Mouse (Mus musculus) left cerebral cortex, postnatal 14 days (tissue): ENCODE results near the gene Trim54. TPM values are rescaled to one million over a fixed set of nuclear protein-coding genes. Genes with fewer than 3 reads are reported as not detected.
A peak's percentile ranks its signal among the peaks of the same experiment; 100 is the strongest.

Source experiments
- DNase-seq, 2 experiments: peaks; one replicate each; pipeline ENCODE4 v3.0.0; 2021 to 2022; ENCODE audit warnings: low spot score in 2 of 2, mixed read lengths in 1 of 2
- intact Hi-C: fragments of 180-260 bp; cut with DNase I; formaldehyde crosslinking; loops from one replicate; pipeline ENCODE4 v1.15.1; 2025
- total RNA-seq, 2 experiments: library from RNA; stranded (reverse); gene quantifications; 2 replicates each; pipeline ENCODE4 v1.2.3; 2021

Gene Trim54
- total RNA-seq, 2 experiments from 2014 or later, result 1.9 to 2.0 TPM

- intact Hi-C loops, result loop anchor here (5.0 kb wide), 1 partner anchor 32 kb away; no protein-coding TSS in a partner anchor
- DNase-seq, result peak in 1 of 2 experiments; percentile 57
Observed at GRCm38 (mm10) chr5:31094799-31095691, 21.5 kb upstream of the Trim54 start.

GRCm38 (mm10) chr5:31095711-31096480, 20.6 kb upstream of the Trim54 start:
- intact Hi-C loops, result no loop called here
- DNase-seq, result no peak

- DNase-seq, result no peak
- intact Hi-C loops, result no loop called here
Observed at GRCm38 (mm10) chr5:31105814-31106335, 10.6 kb upstream of the Trim54 start, which contains the start of gene Dnajc5g. TSS of gene Dnajc5g (plus strand) at chr5:31106285.

- no peak for DNase-seq
- intact Hi-C loops, result no loop called here
Observed at GRCm38 (mm10) chr5:31108000-31108490, 8.5 kb upstream of the Trim54 start, which contains the start of gene Slc30a3. TSS of gene Slc30a3 (minus strand) at chr5:31108237.

- intact Hi-C loops, result no loop called here
- no peak for DNase-seq
Observed at GRCm38 (mm10) chr5:31110781-31111180, 5.7 kb upstream of the Trim54 start.

GRCm38 (mm10) chr5:31116912-31117311, 400 bp downstream of the Trim54 start:
- no peak for DNase-seq
- intact Hi-C loops, result no loop called here

GRCm38 (mm10) chr5:31121111-31121510, 4.6 kb downstream of the Trim54 start:
- peak; percentile 37 to 68 for DNase-seq
- intact Hi-C loops, result loop anchor here (5.0 kb wide), 1 partner anchor 39 kb away; no protein-coding TSS in a partner anchor

GRCm38 (mm10) chr5:31123481-31123880, 7.0 kb downstream of the Trim54 start:
- intact Hi-C loops, result loop anchor here (5.0 kb wide), 1 partner anchor 41 kb away; no protein-coding TSS in a partner anchor
- no peak for DNase-seq

DNA sequence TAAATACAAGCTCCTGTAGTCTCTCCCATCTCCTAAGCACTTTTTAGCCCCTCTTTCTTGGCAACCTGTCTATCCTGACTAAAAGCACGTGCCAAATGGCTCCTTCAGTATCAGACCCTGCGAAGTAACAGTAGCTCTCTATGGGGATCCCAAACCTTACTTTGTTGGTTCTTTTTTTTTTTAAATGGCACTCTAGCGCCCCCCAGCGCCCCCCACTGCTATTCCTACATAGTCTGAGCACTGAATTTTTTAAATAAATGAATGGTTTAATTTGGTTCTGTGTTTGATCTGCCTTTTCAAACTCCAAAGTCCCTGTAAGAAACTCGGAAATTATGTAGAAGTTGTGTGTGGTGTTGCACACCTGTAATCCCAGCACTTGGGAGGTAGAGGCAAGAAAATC, 9.5 kb downstream of the Trim54 start:
- DNase-seq, result no peak
- intact Hi-C loops, result loop anchor here (5.0 kb wide), 1 partner anchor 34 kb away; no protein-coding TSS in a partner anchor

DNA sequence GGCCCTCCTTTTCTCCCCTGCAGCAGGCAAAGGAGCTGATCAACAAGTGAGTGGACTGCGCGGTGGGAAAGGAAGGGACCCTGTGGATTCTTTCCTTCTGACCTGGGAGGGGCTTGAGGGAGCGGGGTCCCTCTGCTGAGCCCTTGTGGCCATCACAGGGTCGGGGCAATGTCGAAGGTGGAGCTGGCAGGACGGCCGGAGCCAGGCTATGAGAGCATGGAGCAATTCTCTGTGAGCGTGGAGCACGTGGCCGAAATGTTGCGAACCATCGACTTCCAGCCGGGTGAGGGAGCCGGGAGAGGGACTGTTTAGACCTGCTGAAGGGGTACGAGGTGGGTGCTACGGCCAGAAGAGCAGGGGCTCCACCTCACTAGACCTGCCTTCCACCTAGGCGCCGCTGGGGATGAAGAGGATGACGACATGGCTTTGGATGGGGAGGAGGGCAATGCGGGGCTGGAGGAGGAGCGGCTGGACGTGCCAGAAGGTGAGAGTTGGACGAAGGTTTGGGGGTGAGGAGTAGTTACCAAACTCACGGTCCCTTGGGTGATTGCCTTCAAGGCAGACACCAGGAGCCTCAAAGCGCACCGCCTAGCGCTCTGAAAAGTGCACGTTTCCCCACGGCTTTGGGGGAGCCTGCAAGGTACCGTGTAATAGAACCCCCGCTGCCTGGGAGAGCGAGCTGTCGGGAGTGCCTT, 20.4 kb downstream of the Trim54 start:
- no peak for DNase-seq
- intact Hi-C loops, result no loop called here

- DNase-seq, result no peak
- intact Hi-C loops, result no loop called here
Observed at GRCm38 (mm10) chr5:31137658-31138057, 21.1 kb downstream of the Trim54 start.

DNA sequence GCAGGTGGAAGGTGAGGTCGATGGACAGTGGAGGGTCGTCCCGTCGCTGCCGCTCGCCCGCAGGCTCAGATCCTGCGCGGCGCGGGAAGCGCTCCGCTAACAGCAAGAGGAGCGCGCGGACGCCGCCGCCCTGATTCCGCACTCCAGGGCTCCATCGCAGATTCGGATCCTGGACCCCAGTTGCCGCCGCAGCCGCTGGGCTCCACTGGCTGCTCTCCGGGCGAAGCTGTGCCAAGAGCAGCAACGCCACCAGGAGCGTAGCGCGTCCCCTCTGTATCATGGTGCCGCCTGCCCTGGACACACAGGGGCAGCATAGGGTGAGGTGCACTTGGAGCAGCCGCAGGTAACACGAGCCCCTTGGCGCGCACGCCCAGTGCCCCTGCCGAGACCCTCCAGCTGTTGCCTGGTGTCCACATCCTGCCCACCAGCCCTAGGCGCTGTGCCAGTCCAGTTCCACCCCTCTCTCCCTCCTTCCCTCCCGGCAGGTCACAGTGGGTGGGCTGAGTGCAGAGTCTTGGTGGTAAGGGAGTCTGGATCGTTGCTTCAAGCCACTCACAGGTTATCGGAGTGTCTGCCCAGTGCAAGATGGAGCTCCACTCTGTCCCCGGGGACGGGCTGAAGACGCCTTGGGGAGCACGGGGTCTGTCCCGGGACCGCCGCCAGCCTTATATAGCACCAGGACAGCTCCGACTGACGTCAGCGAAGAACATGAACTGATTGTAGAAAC, 21.9 kb downstream of the Trim54 start, which contains the start of gene Ucn:
Gene Ucn (minus strand): TSS at position 589 of the 727 bp plus-strand sequence.
- DNase-seq, result no peak

GRCm38 (mm10) chr5:31138968-31139425, 22.5 kb downstream of the Trim54 start:
- DNase-seq, result no peak
- intact Hi-C loops, result no loop called here

More for the DNA sequence above, 21.9 kb downstream of the Trim54 start, which contains the start of gene Ucn:
- intact Hi-C loops, result no loop called here

DNA sequence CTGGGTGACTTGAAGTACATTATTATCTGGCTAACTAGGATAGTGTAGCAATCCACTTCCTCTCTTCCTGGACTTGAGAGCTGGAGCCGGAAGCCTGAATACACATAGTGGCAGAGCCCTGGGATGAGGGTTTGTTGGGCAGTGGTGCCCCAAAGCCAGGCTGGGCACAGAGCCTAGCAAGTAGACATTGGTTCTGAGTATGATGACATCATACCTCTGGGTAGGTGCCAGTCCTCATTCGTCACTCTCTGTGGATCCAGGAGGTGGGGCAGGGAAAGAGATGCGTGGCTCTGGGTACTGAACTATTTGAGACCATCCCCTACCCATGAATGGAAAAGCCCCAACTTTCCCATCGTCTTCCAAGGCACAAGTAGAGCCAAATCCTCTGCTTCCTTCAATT, 33.3 kb downstream of the Trim54 start:
- DNase-seq, result no peak
- intact Hi-C loops, result no loop called here

GRCm38 (mm10) chr5:31151746-31152145, 35.2 kb downstream of the Trim54 start:
- intact Hi-C loops, result no loop called here
- no peak for DNase-seq

DNA sequence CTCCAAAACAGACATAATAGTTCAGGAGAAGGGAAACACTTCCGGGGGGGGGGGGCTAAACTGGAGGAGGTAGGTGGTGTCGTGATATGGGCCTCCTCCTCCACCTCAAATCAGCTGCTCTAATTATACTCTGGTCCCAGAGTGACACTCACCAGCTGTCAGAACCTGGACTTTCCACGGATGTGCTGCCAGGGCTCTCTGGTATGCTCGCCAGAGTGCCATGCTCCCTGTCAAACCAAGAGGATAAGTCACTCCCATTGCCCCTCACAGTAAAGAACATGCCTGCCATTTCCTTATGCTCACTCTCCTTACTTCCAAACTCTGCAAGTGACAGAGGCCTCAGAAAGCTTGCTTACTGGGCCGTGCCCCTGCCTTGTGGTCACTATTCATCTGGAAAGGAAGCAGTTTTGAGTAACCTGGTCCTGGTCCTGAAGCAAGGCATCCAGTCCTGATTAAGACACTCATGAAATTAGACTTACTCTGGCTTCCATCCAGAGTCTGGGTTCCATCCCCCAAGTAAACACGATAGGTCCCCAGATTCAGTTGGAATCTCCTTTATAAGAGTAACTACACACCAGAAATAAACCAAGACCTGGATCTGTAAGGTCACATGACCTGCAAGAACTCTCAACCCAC, 37.1 kb downstream of the Trim54 start:
- DNase-seq, result no peak
- intact Hi-C loops, result no loop called here

DNA sequence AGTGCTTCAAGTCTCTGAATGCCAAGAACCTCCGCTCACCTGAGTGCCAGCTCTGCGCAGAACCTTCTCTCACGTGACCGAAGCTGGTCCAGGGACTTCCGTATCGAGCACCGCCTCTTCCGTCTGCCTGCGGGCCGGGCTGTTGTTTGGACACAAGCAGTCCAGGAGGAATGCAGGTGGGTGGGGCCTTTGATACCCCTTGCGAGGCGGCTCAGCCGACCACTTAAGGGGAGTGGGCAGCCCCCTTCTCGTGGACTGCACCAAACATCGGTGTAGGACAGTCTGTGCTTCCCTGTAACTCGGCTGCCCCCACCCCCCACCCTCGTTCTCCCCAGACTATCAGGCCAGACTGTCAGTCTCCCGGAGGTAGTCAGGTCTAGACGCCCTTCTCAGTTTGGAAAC, 37.6 kb downstream of the Trim54 start, which contains the start of gene Mpv17:
Gene Mpv17 (minus strand): TSS at position 100 of the 402 bp plus-strand sequence.
- intact Hi-C loops, result no loop called here
- DNase-seq, result peak; percentile 77 to 80

DNA sequence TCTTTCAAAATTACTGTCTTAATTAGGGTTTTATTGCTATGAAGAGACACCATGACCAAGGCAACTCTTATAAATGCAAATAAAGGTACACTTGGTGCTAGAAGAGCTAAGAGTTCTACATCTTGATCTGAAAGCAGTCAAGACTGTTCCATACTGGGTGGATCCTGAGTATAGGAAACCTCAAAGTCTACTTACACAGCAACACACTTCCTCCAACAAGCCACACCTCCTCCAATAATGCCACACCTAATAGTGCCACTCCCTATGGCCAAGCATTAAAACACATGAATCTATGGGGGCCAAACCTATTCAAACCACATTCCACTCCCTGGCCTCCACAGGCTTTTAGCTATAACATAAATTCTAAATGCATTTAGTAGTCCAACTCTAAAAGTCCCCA, 46.0 kb downstream of the Trim54 start:
- intact Hi-C loops, result no loop called here
- no peak for DNase-seq
